Mouse (Mus musculus) embryonic facial prominence, embryonic 12.5 days (tissue): ENCODE data around the gene Zfp319. TPM values are rescaled to one million over a fixed set of nuclear protein-coding genes. Genes with fewer than 3 reads are reported as not detected.
A peak's percentile ranks its signal among the peaks of the same experiment; 100 is the strongest.

Source experiments
- ATAC-seq: fragments of 200-750 bp; cut with Nextera tagmentation; 2 replicates; pipeline ENCODE4 v1.8.0; 2017; ENCODE audit not compliant: insufficient number of reproducible peaks, insufficient read depth, low FRiP score, low TSS enrichment
- H3K27ac ChIP-seq: fragments of 300-500 bp; sonication (generic); 2 replicates; pipeline ENCODE4 v1.5.1; 2016; ENCODE audit warnings: mild to moderate bottlenecking
- H3K27me3 ChIP-seq: fragments of 300-500 bp; sonication (generic); 2 replicates; pipeline ENCODE4 v1.6.1; 2016; ENCODE audit warnings: mild to moderate bottlenecking, moderate library complexity
- H3K36me3 ChIP-seq: fragments of 300-500 bp; sonication (generic); 2 replicates; pipeline ENCODE4 v1.6.1; 2016; ENCODE audit warnings: mild to moderate bottlenecking
- H3K4me1 ChIP-seq: fragments of 300-500 bp; sonication (generic); 2 replicates; pipeline ENCODE4 v1.6.1; 2016
- H3K4me2 ChIP-seq: fragments of 300-500 bp; sonication (generic); replicated peaks from 2 replicates; pipeline ENCODE4 v1.6.1; 2016; ENCODE audit warnings: mild to moderate bottlenecking, moderate library complexity
- H3K4me3 ChIP-seq: fragments of 300-500 bp; sonication (generic); 2 replicates; pipeline ENCODE4 v1.5.1; 2016; ENCODE audit warnings: mild to moderate bottlenecking
- H3K9ac ChIP-seq: fragments of 300-500 bp; sonication (generic); 2 replicates; pipeline ENCODE4 v1.6.1; 2016; ENCODE audit warnings: mild to moderate bottlenecking, moderate library complexity
- H3K9me3 ChIP-seq: fragments of 300-500 bp; sonication (generic); 2 replicates; pipeline ENCODE4 v1.6.1; 2016; ENCODE audit warnings: mild to moderate bottlenecking, moderate library complexity
- WGBS: fragments of 180-500 bp; shearing (Covaris S2); methylation state at CpG from one replicate; pipeline ENCODE4 v1.1.7; 2016; 5-methylcytosine and 5-hydroxymethylcytosine counted together
- polyA plus RNA-seq: library from polyadenylated mRNA; unstranded; fragments of >200 nt; fragmentation: Nextera tagmentation; extraction: Ambion mirVana; gene quantifications from 2 replicates; pipeline ENCODE4 v1.2.1, GENCODE M21; 2016

Zfp319 gene
- polyA plus RNA-seq, 1 experiment from 2014 or later, result 14.4 TPM

DNA sequence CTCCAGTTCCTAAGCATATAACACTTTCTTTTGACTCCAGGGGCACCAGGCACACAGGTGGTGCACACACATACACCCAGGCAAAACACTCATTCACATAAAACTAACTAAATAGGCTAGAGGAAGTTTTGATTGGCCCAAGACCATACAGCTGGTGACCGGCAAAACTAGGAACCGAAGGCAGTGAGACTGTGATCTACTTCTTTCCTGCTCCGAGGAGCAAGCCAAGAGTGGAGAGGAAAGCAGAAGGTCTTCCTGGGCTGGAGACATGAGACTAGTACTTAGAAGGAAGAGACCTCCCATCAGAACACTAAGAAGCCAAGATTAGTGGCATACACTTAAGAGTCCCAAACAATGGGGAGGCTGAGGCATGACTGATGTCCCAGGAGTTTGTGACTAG lies 8.5 kb downstream of the Zfp319 start:
- Histone ChIP-seq H3K4me3 (no peak overlapping the region), H3K27ac (no peak overlapping the region), H3K9ac (no peak overlapping the region), H3K4me1 (peaks cover 10% of the 10 kb centered on the region; the same call in 1 of the 2 replicates), H3K4me2 (no peak overlapping the region), H3K36me3 (peaks cover 39% of the 10 kb centered on the region), H3K27me3 (peaks cover 4% of the 10 kb centered on the region; the same call in 1 of the 2 replicates), H3K9me3 (no peaks in the 10 kb centered on the region)
- 90% methylated on average over 3 of the region's 3 CpGs for WGBS
- no peak for ATAC-seq

DNA sequence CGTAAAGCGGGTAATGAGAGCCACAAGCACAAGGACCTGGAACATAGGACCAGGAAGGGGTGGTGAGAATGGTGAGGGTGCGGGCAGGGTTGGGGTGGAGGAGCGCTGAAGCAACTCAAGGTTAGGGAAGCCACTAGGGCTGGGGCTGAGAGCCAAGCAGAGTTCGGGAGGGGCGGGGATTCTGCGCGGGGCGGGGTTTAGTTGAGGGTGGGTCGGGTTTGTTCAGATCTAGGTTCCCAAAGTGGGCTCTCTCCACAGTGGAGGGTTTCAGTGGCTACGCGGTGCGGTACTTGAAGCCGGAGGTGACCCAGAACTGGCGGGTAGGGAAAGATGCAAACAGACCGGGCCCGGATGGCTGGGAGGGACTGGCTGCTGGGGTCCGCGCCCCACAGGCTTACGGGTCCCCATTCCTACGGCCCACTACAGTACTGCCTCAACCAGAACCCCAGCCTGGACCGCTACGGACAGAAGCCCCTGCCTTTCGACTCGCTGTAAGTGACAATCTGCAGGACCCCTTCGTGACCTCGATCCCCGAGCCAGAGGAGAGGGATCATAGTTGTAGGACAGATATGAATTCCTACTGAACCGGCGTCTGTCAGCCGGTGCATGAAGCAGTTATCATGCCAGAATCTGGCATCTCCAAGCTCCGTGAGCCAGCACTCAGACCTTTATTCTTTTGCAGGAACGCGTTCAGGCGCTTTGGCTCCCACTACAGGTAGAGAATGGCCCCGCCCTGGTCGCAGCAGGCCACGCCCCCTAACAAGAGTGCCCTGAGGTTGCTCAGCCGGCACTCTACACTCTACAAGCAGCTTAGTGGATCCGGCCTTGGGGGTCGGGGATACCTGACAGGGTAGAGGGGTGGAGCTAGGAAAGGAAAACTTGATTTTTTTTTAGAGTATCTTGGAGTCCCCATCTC lies 11.3 kb downstream of the Zfp319 start:
- peaks cover 13% of the 10 kb centered on the region for H3K36me3 ChIP-seq
- H3K4me1 ChIP-seq, result peaks cover 10% of the 10 kb centered on the region; the same call in 1 of the 2 replicates
- WGBS, result 4% methylated on average over 41 of the region's 41 CpGs
- H3K27ac ChIP-seq, result no peak overlapping the region
- H3K4me3 ChIP-seq, result peak overlapping the region; percentile 44
- H3K27me3 ChIP-seq, result peaks cover 4% of the 10 kb centered on the region; the same call in 1 of the 2 replicates
- peak overlapping the region; percentile 89 for H3K4me2 ChIP-seq
- H3K9ac ChIP-seq, result peak overlapping the region; percentile 58; the same call in 1 of the 2 replicates
- no peaks in the 10 kb centered on the region for H3K9me3 ChIP-seq
- ATAC-seq, result peak; percentile 80

DNA sequence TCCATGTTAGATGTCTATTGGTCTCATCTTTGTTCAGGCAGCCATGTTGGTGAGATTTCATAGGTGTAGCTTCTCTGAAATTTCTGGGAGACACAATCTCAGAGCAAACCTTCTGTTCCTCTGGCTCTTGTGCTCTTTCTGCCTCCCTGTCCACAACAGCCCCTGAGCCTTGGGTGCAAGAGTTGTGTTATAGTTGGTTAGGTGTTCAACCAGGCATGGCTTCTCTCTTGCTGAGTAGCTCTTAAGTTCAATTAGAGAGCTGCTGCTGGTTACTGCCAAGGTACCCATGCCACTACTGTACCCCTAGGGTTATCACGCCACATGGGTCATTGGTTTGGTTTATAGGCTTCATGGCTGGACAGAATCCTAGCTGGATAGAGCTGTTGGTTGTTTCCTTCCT lies 16.4 kb downstream of the Zfp319 start:
- H3K4me1 ChIP-seq, result 0 out of 2 replicates have a peak, but pooled peaks cover 4% of the 10 kb centered on the region
- H3K9me3 ChIP-seq, result no peaks in the 10 kb centered on the region
- WGBS, result 88% methylated on average over 1 of the region's 1 CpGs
- peaks cover 4% of the 10 kb centered on the region; the same call in 1 of the 2 replicates for H3K27me3 ChIP-seq
- no peak overlapping the region for H3K9ac ChIP-seq
- H3K4me2 ChIP-seq, result no peak overlapping the region
- no peaks in the 10 kb centered on the region for H3K36me3 ChIP-seq
- H3K27ac ChIP-seq, result no peak overlapping the region
- no peak overlapping the region for H3K4me3 ChIP-seq
- ATAC-seq, result no peak

DNA sequence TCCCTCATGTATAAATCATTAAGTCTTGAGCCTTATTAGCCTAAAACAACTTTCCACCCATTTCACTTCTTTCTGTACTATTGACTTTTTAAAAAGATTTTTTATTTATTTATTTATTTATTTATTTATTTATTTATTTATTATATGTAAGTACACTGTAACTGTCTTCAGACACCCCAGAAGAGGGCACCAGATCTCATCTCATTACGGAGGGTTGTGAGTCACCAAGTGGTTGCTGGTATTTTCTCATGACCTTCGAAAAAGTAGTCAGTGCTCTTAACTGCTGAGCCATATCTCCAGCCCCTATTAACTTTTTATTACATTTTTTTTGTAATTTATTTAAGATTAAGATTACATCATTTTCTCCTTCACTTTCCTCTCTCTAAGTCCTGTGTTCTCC lies 17.0 kb downstream of the Zfp319 start:
- ATAC-seq, result no peak
- no peak overlapping the region for H3K9ac ChIP-seq
- 81% methylated on average over 2 of the region's 2 CpGs for WGBS

DNA sequence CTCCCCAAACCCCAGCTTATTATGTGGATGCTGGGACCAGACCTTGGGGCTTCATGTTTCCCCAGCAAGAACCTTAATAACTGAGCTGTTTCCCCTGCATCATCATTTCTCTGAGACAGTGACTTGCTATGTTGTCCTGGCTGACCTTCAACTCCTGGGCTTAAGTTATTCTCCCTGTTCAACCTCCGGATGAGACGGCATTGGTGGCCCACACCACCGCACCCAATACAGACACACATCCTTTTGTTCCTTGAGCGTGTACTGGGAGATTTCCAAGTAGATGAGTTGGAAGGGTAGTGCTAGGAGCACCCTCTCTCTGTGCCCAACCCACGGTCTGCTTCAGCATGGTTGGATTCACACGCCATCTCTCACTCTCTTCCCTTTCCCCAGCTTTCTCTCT lies 17.9 kb downstream of the Zfp319 start:
- Histone ChIP-seq H3K9ac (no peak overlapping the region), H3K4me1 (no peaks in the 10 kb centered on the region), H3K4me3 (no peak overlapping the region), H3K4me2 (no peak overlapping the region), H3K27me3 (no peaks in the 10 kb centered on the region), H3K9me3 (no peaks in the 10 kb centered on the region), H3K27ac (no peak overlapping the region), H3K36me3 (no peaks in the 10 kb centered on the region)
- ATAC-seq, result no peak
- WGBS, result 87% methylated on average over 6 of the region's 6 CpGs

More for the DNA sequence above, 17.0 kb downstream of the Zfp319 start:
- Histone ChIP-seq H3K27me3 (peaks cover 2% of the 10 kb centered on the region; the same call in 1 of the 2 replicates), H3K9me3 (no peaks in the 10 kb centered on the region), H3K36me3 (no peaks in the 10 kb centered on the region), H3K4me3 (no peak overlapping the region), H3K27ac (no peak overlapping the region), H3K4me1 (no peaks in the 10 kb centered on the region), H3K4me2 (no peak overlapping the region)

DNA sequence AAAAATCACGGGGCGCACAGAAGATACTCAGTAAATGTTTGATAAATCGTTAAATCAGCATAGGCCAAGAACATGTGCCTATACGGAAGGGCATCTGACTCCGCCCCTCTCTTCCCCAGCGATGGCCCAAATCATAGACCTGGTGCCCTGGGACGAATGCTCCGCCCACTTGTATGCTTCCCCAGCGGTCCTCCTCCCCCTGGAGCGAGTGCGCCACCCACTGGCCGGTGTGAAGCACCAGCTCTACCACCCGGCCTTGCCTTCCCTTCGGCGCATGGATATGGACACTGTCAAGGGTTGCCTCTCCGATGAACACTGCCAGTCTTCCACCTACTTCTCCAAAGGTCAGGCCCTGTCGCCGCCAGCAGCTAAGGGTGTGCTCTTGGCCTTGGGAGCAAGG lies 18.9 kb downstream of the Zfp319 start:
- no peak overlapping the region for H3K4me2 ChIP-seq
- no peaks in the 10 kb centered on the region for H3K27me3 ChIP-seq
- H3K9ac ChIP-seq, result no peak overlapping the region
- no peaks in the 10 kb centered on the region for H3K4me1 ChIP-seq
- ATAC-seq, result no peak
- H3K9me3 ChIP-seq, result no peaks in the 10 kb centered on the region
- H3K36me3 ChIP-seq, result no peaks in the 10 kb centered on the region
- WGBS, result 63% methylated on average over 18 of the region's 18 CpGs
- H3K27ac ChIP-seq, result no peak overlapping the region
- H3K4me3 ChIP-seq, result no peak overlapping the region

DNA sequence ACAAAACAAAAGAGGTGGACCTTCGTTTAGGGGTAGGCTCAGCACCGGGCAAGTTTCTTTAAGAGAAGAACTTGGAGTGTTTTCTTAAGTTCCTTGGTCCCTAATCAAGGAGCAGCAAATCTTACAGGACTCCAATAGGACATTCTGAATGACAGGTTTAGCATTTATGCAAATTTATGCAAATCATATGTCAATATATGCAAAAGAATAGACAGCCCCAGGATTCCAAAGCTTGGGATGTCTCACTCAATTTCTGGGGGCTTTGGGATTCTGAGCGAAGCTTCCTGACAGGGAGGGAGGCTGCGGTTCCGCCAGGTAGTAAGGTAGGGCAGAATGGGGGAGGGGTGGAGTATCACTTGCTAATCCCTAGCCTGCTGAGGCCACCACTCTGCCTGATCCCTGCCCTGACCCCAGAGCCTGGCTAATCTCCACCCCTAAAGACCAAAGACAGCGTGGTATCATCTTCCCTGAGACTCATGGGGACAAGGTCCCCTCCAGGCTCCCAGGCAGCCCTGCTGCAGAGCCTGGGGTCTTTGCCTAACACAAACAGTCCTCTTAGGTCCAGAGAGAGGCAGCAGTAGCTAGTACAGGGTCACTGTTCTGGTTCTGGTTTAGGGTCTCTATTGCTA lies 21.3 kb downstream of the Zfp319 start, which contains the start of gene Tepp:
TSS of gene Tepp (plus strand) at position 225 of the 629 bp plus-strand sequence.
- Histone ChIP-seq H3K4me3 (no peak within 1 kb of the TSS), H3K4me2 (no peak within 1 kb of the TSS), H3K9ac (no peak within 1 kb of the TSS), H3K27me3 (no peaks in the 10 kb centered on the region), H3K4me1 (peaks cover 3% of the 10 kb centered on the region; the same call in 1 of the 2 replicates), H3K27ac (no peak within 1 kb of the TSS), H3K36me3 (no peaks in the 10 kb centered on the region), H3K9me3 (no peaks in the 10 kb centered on the region)
- 28% methylated on average over 6 of the region's 6 CpGs for WGBS
- ATAC-seq, result no peak

DNA sequence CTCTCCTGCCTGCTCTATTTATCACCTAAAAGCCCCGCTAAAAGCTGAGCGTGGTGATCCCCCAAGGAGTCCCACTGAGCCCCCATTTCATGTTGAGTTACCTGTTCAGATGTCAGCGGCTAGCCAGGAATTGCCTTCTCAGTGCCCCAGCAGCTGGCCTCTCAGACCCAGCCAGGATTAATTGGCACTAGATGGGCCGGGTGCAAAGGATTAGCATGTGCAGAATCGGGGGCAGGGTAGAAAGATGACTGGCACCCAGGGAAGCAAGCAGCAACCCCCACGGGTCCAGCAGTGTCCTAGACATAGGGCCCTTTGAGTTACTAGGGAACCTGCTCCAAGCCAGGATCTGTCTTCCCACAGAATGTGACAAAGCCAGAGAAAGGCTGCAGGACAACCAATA lies 25.3 kb downstream of the Zfp319 start, which contains the start of gene Cngb1:
TSS of gene Cngb1 (minus strand) at position 155 of the 400 bp plus-strand sequence.
- 45% methylated on average over 6 of the region's 6 CpGs for WGBS
- no peak within 1 kb of the TSS for H3K27ac ChIP-seq
- no peak within 1 kb of the TSS for H3K9ac ChIP-seq
- no peak for ATAC-seq
- H3K36me3 ChIP-seq, result no peaks in the 10 kb centered on the region
- H3K27me3 ChIP-seq, result no peaks in the 10 kb centered on the region
- H3K9me3 ChIP-seq, result no peaks in the 10 kb centered on the region
- peaks cover 3% of the 10 kb centered on the region; the same call in 1 of the 2 replicates for H3K4me1 ChIP-seq
- no peak within 1 kb of the TSS for H3K4me3 ChIP-seq
- no peak within 1 kb of the TSS for H3K4me2 ChIP-seq

DNA sequence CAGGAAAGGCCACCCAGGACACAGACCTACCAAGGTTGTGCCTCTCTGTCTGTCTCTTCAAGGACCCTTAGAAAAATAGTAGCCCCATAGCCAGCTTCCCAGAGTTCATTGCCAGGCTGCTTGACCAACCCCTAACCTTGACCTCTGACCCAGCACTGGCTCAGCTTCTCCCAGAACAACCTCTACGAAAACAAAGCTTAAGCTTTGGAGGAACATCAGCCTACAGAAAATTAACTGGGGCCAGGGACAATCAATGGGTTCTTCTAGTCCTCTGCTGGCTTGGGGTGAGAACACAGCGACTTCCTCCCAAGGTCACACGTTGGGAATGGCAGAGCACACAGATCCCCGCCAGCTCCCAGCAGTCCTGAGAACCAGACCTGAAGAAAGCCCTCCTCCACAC lies 26.2 kb downstream of the Zfp319 start:
- 67% methylated on average over 4 of the region's 4 CpGs for WGBS
- H3K4me2 ChIP-seq, result no peak overlapping the region
- H3K9ac ChIP-seq, result no peak overlapping the region
- no peaks in the 10 kb centered on the region for H3K36me3 ChIP-seq
- H3K9me3 ChIP-seq, result no peaks in the 10 kb centered on the region
- ATAC-seq, result no peak
- H3K4me1 ChIP-seq, result peaks cover 3% of the 10 kb centered on the region; the same call in 1 of the 2 replicates
- no peak overlapping the region for H3K4me3 ChIP-seq
- no peaks in the 10 kb centered on the region for H3K27me3 ChIP-seq
- H3K27ac ChIP-seq, result no peak overlapping the region

DNA sequence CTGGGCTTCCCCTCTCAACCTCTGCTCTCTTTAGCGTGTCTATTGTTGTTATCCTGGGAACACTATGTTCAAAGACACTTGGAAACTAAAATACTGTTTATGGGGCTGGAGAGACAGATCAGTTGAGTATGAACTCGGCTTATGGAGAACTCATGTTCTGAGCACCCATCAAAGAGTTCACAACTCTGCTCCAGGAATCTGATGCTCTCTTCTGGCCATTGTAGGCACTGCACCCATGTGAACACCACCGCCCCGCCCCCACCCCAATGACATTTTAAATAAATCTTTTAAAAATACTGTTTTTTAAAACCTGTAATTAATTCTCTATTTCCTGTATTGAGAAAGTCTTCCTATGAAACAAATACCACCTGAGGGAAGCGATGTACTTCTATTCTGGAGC lies 29.3 kb downstream of the Zfp319 start:
- Histone ChIP-seq H3K27me3 (no peaks in the 10 kb centered on the region), H3K9me3 (no peaks in the 10 kb centered on the region), H3K9ac (no peak overlapping the region), H3K36me3 (no peaks in the 10 kb centered on the region), H3K4me3 (no peak overlapping the region), H3K4me1 (peaks cover 3% of the 10 kb centered on the region; the same call in 1 of the 2 replicates), H3K4me2 (no peak overlapping the region), H3K27ac (no peak overlapping the region)
- WGBS, result 16% methylated on average over 5 of the region's 5 CpGs
- ATAC-seq, result no peak

DNA sequence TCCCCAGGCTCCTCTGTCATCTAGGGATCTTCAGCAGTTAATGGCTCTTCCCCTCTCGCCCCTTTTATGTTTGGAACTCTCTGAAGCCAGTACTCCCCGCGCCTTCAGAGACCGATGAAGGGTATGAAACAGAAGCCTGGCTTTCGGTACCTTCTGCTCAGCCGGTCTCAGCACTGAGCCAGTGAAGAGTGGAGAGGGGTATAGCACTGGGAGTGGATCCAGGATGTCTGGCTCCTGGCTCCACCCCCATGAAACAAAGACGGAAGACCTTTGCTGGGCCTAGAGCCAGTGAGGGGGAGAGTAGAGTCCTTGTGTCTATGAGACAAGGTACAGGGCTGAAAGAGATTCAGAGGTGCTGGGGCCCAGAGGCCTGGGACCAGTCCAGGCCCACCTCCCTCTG lies 37.9 kb downstream of the Zfp319 start:
- H3K9ac ChIP-seq, result no peak overlapping the region
- ATAC-seq, result no peak
- no peaks in the 10 kb centered on the region for H3K4me1 ChIP-seq
- H3K27ac ChIP-seq, result no peak overlapping the region
- 73% methylated on average over 7 of the region's 7 CpGs for WGBS
- no peak overlapping the region for H3K4me3 ChIP-seq
- no peaks in the 10 kb centered on the region for H3K9me3 ChIP-seq
- H3K36me3 ChIP-seq, result no peaks in the 10 kb centered on the region
- no peaks in the 10 kb centered on the region for H3K27me3 ChIP-seq
- no peak overlapping the region for H3K4me2 ChIP-seq
